Mouse (Mus musculus): Measurements from ENCODE around the gene Tnni1. TPM values are rescaled to one million over a fixed set of nuclear protein-coding genes. Genes with fewer than 3 reads are reported as not detected.

Tnni1 gene
- polyA plus RNA-seq, 1 experiment from 2014 or later, result 8.8 TPM

DNA sequence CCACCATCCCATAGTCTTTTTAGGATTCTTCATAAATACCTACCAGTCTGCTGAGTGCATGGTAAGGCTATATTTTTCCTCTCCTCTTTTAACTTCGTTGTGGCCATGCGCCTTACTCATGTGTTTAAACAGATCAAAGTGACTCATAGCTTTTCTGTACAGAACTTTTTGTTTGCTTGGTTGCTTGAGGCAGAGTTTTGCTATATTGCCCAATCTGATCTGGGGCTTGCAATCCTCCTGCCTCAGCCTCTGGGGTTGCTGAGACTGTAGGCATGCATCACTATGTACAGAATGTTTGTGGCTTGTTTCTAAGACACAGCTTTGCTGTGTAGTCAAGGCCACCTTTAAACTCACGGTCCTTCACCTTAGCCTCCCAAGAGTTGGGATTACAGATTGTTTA lies 23.3 kb upstream of the Tnni1 start:
- ATAC-seq (ENCODE audit: insufficient read depth, low FRiP score, low read depth), result no peak
- no peaks in the 10 kb centered on the region for H3K27me3 ChIP-seq (replicated peaks)
- H3K36me3 ChIP-seq, result peaks cover 11% of the 10 kb centered on the region; the same call in 1 of the 2 replicates
- no peaks in the 10 kb centered on the region for H3K9me3 ChIP-seq
- 70% methylated on average over 3 of the region's 3 CpGs for WGBS
- H3K4me1 ChIP-seq, result peaks cover 6% of the 10 kb centered on the region; the same call in 1 of the 2 replicates
- H3K4me3 ChIP-seq (replicated peaks), result no peak overlapping the region
- H3K27ac ChIP-seq, result peak overlapping the region; percentile 63; the same call in 1 of the 2 replicates
- no peak overlapping the region for H3K9ac ChIP-seq
- H3K4me2 ChIP-seq, result no peak overlapping the region

DNA sequence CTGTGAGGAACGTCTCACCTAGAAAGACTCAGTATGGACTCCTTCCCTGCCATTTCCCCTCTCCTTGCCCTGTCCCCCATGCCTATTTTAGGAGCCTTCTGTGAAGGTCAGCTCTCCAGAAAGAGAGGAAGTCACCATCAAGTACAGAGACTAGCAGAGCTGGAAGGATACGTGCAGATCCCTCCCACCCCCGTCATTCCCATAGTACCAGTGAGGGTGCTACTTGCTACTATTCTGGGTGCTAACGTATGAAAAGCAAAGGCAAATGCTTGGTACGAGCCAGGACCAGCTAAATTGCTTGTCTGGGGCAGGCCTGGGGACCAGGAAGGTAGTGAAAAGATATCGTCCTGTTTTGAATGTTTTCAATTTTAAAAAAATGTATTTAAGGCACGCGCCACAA lies 21.9 kb upstream of the Tnni1 start:
- WGBS, result 69% methylated on average over 8 of the region's 8 CpGs
- Histone ChIP-seq H3K4me1 (peaks cover 6% of the 10 kb centered on the region; the same call in 1 of the 2 replicates), H3K9ac (no peak overlapping the region), H3K4me2 (no peak overlapping the region), H3K27ac (no peak overlapping the region), H3K36me3 (no peaks in the 10 kb centered on the region), H3K4me3 (replicated peaks) (no peak overlapping the region), H3K27me3 (replicated peaks) (no peaks in the 10 kb centered on the region), H3K9me3 (no peaks in the 10 kb centered on the region)
- no peak for ATAC-seq (ENCODE audit: insufficient read depth, low FRiP score, low read depth)

DNA sequence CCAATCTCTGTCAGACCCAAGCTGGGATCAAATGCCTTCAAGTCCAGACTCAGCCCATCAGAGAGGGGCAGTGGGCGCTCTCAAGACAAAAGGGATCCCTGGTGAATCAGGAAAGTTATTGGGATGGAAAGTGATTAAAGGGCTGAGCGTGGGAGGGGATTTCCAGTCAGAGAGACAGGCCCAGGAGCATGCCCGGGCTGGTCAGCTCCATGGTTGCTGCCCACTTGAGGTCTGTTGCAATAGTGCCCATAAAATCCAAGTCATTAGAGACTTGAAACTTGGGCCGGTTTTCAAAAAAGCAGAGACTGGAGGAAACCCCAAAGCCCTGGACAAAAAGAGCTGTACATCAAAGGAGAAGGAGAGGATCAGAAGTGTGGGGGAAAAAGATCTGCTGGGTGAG lies 19.5 kb upstream of the Tnni1 start:
- Histone ChIP-seq H3K9me3 (no peaks in the 10 kb centered on the region), H3K4me2 (no peak overlapping the region), H3K27me3 (replicated peaks) (no peaks in the 10 kb centered on the region), H3K27ac (peak overlapping the region; percentile 46; the same call in 1 of the 2 replicates), H3K4me3 (replicated peaks) (no peak overlapping the region), H3K4me1 (0 out of 2 replicates have a peak, but pooled peaks cover 8% of the 10 kb centered on the region), H3K36me3 (no peaks in the 10 kb centered on the region), H3K9ac (no peak overlapping the region)
- no peak for ATAC-seq (ENCODE audit: insufficient read depth, low FRiP score, low read depth)
- 77% methylated on average over 4 of the region's 4 CpGs for WGBS

DNA sequence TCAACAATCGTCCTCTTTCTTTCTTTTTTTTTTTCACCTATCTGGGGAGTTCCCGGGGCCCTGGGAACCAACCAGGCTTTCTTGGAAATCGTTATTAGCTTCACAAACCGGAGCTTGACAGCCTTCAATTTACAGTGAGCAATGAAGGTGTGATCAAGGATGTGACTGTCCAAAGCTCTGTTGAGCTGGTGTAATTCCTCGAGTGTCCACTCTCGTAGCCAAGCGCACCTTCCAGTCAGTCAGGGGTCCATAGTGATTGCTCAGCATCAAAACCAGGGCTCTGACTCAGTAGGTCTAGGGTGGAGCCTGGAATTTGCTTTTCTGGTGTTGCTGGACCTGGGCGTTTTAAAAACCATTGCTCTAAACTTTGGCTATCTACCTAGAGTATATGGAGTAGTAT lies 19.0 kb upstream of the Tnni1 start:
- 57% methylated on average over 8 of the region's 8 CpGs for WGBS
- peak overlapping the region; percentile 46; the same call in 1 of the 2 replicates for H3K27ac ChIP-seq

GRCm38 (mm10) chr1:135761728-135762127 lies 17.5 kb upstream of the Tnni1 start:
- H3K4me3 ChIP-seq (replicated peaks), result no peak overlapping the region
- ATAC-seq (ENCODE audit: insufficient read depth, low FRiP score, low read depth), result no peak
- H3K9ac ChIP-seq, result no peak overlapping the region
- H3K27ac ChIP-seq, result no peak overlapping the region
- peaks cover 16% of the 10 kb centered on the region for H3K4me1 ChIP-seq
- H3K27me3 ChIP-seq (replicated peaks), result no peaks in the 10 kb centered on the region
- H3K36me3 ChIP-seq, result no peaks in the 10 kb centered on the region
- H3K9me3 ChIP-seq, result no peaks in the 10 kb centered on the region
- WGBS, result 92% methylated on average over 5 of the region's 5 CpGs
- no peak overlapping the region for H3K4me2 ChIP-seq

More for the DNA sequence above, 19.0 kb upstream of the Tnni1 start:
- H3K4me1 ChIP-seq, result peaks cover 9% of the 10 kb centered on the region; the same call in 1 of the 2 replicates
- ATAC-seq (ENCODE audit: insufficient read depth, low FRiP score, low read depth), result no peak
- no peaks in the 10 kb centered on the region for H3K36me3 ChIP-seq
- no peak overlapping the region for H3K9ac ChIP-seq
- no peak overlapping the region for H3K4me3 ChIP-seq (replicated peaks)
- no peak overlapping the region for H3K4me2 ChIP-seq
- H3K27me3 ChIP-seq (replicated peaks), result no peaks in the 10 kb centered on the region
- no peaks in the 10 kb centered on the region for H3K9me3 ChIP-seq

- H3K4me1 ChIP-seq, result peaks cover 28% of the 10 kb centered on the region
- no peaks in the 10 kb centered on the region; the same call in 1 of the 2 replicates for H3K36me3 ChIP-seq
- no peak overlapping the region for H3K4me3 ChIP-seq (replicated peaks)
- no peaks in the 10 kb centered on the region for H3K9me3 ChIP-seq
- H3K27ac ChIP-seq, result peak overlapping the region; percentile 5
- no peak overlapping the region for H3K9ac ChIP-seq
- WGBS, result 55% methylated on average over 9 of the region's 9 CpGs
- no peak for ATAC-seq (ENCODE audit: insufficient read depth, low FRiP score, low read depth)
- no peak overlapping the region for H3K4me2 ChIP-seq
- H3K27me3 ChIP-seq (replicated peaks), result no peaks in the 10 kb centered on the region
These were observed 15.6 kb upstream of the Tnni1 start for GRCm38 (mm10) chr1:135763503-135764205.

DNA sequence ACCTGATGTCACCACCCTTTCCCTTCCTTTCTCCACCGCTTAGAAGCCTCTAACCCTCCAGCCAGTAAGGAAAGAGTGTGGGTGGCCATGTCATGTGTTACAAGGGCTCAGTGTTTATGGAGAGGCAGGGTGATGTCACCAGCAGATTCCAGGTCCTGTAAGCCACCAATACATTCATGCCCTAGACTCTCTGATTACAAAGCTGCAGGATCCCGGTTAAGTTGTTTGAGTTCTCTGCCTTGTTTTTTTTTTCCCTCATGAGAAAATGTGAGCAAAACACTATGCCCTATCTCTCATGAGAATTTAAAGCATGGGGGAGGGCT lies 15.1 kb upstream of the Tnni1 start:
- H3K27ac ChIP-seq, result peak overlapping the region; percentile 5
- no peak overlapping the region for H3K9ac ChIP-seq
- no peak overlapping the region for H3K4me3 ChIP-seq (replicated peaks)
- peaks cover 2% of the 10 kb centered on the region; the same call in 1 of the 2 replicates for H3K36me3 ChIP-seq
- H3K9me3 ChIP-seq, result no peaks in the 10 kb centered on the region
- H3K4me1 ChIP-seq, result peaks cover 28% of the 10 kb centered on the region
- 34% methylated on average over 2 of the region's 2 CpGs for WGBS
- H3K4me2 ChIP-seq, result no peak overlapping the region
- ATAC-seq (ENCODE audit: insufficient read depth, low FRiP score, low read depth), result no peak
- H3K27me3 ChIP-seq (replicated peaks), result no peaks in the 10 kb centered on the region

- Histone ChIP-seq H3K9ac (peak within 1 kb of the TSS; percentile 80), H3K27me3 (replicated peaks) (no peaks in the 10 kb centered on the region), H3K4me1 (peaks cover 39% of the 10 kb centered on the region), H3K36me3 (peaks cover 3% of the 10 kb centered on the region; the same call in 1 of the 2 replicates), H3K4me3 (replicated peaks) (peak within 1 kb of the TSS; percentile 79), H3K9me3 (no peaks in the 10 kb centered on the region), H3K27ac (peak within 1 kb of the TSS; percentile 94), H3K4me2 (peak within 1 kb of the TSS; percentile 90)
- WGBS, result 1% methylated on average over 80 of the region's 90 CpGs
- peak; percentile 87 for ATAC-seq (ENCODE audit: insufficient read depth, low FRiP score, low read depth)
These were observed 13.3 kb upstream of the Tnni1 start, which contains the start of gene Phlda3 for GRCm38 (mm10) chr1:135765645-135766591. Gene Phlda3 (plus strand): TSS chr1:135766119.

GRCm38 (mm10) chr1:135766592-135767306 lies 12.5 kb upstream of the Tnni1 start:
- peak overlapping the region; percentile 90 for H3K4me2 ChIP-seq
- peak overlapping the region; percentile 80 for H3K9ac ChIP-seq
- H3K36me3 ChIP-seq, result peaks cover 3% of the 10 kb centered on the region; the same call in 1 of the 2 replicates
- no peaks in the 10 kb centered on the region for H3K27me3 ChIP-seq (replicated peaks)
- no peaks in the 10 kb centered on the region for H3K9me3 ChIP-seq
- peaks cover 42% of the 10 kb centered on the region for H3K4me1 ChIP-seq
- ATAC-seq (ENCODE audit: insufficient read depth, low FRiP score, low read depth), result 0 out of 2 replicates have a peak, but pooled peaks have one; percentile 1
- peak overlapping the region; percentile 94 for H3K27ac ChIP-seq
- WGBS, result 13% methylated on average over 30 of the region's 30 CpGs
- peak overlapping the region; percentile 79 for H3K4me3 ChIP-seq (replicated peaks)

GRCm38 (mm10) chr1:135767324-135767890 lies 11.8 kb upstream of the Tnni1 start:
- peaks cover 42% of the 10 kb centered on the region for H3K4me1 ChIP-seq
- no peaks in the 10 kb centered on the region for H3K27me3 ChIP-seq (replicated peaks)
- H3K27ac ChIP-seq, result peak overlapping the region; percentile 94
- WGBS, result 59% methylated on average over 4 of the region's 4 CpGs
- no peak for ATAC-seq (ENCODE audit: insufficient read depth, low FRiP score, low read depth)
- no peaks in the 10 kb centered on the region for H3K9me3 ChIP-seq
- H3K4me2 ChIP-seq, result peak overlapping the region; percentile 90
- peak overlapping the region; percentile 79 for H3K4me3 ChIP-seq (replicated peaks)
- peaks cover 3% of the 10 kb centered on the region; the same call in 1 of the 2 replicates for H3K36me3 ChIP-seq
- peak overlapping the region; percentile 80 for H3K9ac ChIP-seq

DNA sequence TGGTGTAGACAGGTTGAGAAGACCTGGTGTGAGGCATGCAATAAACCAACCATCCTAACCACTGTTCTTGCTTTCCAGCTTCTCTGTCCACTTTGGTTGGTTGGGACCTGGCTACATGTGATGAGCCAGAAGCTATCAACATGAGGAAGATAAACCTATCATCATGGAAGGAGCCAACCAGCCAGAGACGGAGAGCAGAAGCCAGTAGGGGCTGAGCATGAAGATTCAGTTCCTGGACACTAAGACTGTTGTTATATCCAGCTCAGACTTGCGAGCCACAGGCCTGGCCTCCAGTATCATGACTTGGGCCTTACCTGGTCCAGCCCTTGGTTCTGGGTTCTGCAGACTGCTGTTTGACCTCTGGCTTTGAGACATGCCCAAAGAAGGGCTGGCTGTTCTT lies 10.8 kb upstream of the Tnni1 start:
- no peak for ATAC-seq (ENCODE audit: insufficient read depth, low FRiP score, low read depth)
- H3K9ac ChIP-seq, result no peak overlapping the region

More for the DNA sequence above, 10.8 kb upstream of the Tnni1 start:
- H3K9me3 ChIP-seq, result no peaks in the 10 kb centered on the region
- H3K27ac ChIP-seq, result no peak overlapping the region
- H3K27me3 ChIP-seq (replicated peaks), result no peaks in the 10 kb centered on the region
- H3K36me3 ChIP-seq, result peaks cover 3% of the 10 kb centered on the region; the same call in 1 of the 2 replicates
- H3K4me3 ChIP-seq (replicated peaks), result peak overlapping the region; percentile 79; the same call in 1 of the 2 replicates
- H3K4me1 ChIP-seq, result peaks cover 42% of the 10 kb centered on the region
- 69% methylated on average over 2 of the region's 2 CpGs for WGBS
- H3K4me2 ChIP-seq, result peak overlapping the region; percentile 90
